Mouse (Mus musculus) common myeloid progenitor, adult 5-6 weeks (primary cell): ENCODE data around the gene Adck1. TPM values are rescaled to one million over a fixed set of nuclear protein-coding genes. Genes with fewer than 3 reads are reported as not detected.
A peak's percentile ranks its signal among the peaks of the same experiment; 100 is the strongest.
"Not testable (repeated sequence)": the region's sequence is repeated elsewhere in the genome, so short reads cannot be mapped to it uniquely, and the experiment has no call there.

ENCODE experiments used
- ATAC-seq: replicated peaks from 2 replicates; pipeline ENCODE4 v1.8.0; 2016; ENCODE audit warnings: low read depth, mild to moderate bottlenecking, moderate TSS enrichment, inconsistent platforms; ENCODE audit not compliant: poor library complexity, severe bottlenecking
- total RNA-seq: library from RNA; stranded (forward); fragments of 200-1000, 187-1606 nt; gene quantifications from 2 replicates; pipeline ENCODE4 v1.2.3, GENCODE M21; 2017

Adck1 gene
- 14.0 and 19.0 TPM in 2 replicates for total RNA-seq

- ATAC-seq: peak; percentile 96
Observed at GRCm38 (mm10) chr12:88360441-88361119, at the start of gene Adck1. Gene Adck1 (plus strand): TSS chr12:88360554.

DNA sequence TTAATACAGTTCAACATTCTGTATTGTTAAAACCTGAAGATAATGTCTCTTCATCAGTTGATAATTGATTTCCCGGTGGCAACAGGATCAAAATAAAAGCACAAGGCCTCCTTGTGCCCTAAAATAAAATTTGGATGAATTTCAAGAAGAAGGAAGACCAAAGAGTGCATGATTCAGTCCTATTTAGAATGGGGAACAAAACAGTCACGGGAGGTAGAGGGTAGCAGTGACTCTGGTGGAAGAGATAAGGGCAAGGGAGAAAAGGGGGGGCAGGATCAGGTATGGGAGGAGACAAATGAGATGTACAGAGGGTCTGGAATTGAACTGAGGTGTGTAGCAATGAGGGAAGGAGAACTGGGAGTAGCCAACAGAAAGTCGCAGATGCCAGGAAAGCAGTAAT lies 45.8 kb upstream of the Adck1 start:
- no peak for ATAC-seq

GRCm38 (mm10) chr12:88323926-88324325 lies 36.4 kb upstream of the Adck1 start, which contains the start of gene Gm5039:
Gene Gm5039 (minus strand): TSS chr12:88324026.
- not testable (repeated sequence) for ATAC-seq

DNA sequence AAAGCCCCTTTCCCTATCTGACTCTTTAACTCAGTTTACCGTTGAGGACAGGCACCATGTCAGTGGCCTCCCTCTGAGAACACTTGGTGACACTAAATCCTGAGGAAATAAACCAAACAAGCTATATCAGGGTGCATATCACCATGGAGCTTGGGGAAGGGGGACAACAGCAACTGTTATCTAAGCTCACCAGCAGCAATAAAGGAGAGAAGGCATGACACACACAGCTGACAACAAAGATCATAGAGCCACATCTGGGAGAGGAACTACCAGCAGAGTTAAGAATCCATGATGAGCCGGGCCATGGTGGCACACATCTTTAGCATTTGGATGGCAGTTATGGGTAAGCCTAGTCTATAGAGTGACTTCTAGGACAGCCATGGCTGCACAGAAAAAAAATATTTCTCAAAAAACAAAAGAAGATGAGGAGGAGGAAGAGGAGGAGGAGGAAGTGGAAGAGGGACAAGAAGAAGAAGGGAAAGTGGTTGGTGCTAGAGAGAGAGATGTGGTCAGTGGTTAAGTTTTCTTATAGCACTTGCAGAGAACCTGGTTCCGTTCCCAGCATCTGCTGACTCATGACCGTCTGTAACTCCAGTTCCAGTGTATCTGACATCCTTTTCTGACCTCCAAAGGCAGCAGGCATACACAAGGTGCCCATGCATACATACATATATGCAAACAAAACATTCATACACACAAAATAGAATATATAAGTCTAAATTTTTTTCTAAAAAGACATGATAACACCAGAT lies 23.5 kb upstream of the Adck1 start:
- peak; percentile 83 for ATAC-seq

GRCm38 (mm10) chr12:88341286-88341685 lies 19.1 kb upstream of the Adck1 start:
- ATAC-seq: not testable (repeated sequence)

GRCm38 (mm10) chr12:88354182-88354702 lies 6.1 kb upstream of the Adck1 start:
- ATAC-seq: no peak

DNA sequence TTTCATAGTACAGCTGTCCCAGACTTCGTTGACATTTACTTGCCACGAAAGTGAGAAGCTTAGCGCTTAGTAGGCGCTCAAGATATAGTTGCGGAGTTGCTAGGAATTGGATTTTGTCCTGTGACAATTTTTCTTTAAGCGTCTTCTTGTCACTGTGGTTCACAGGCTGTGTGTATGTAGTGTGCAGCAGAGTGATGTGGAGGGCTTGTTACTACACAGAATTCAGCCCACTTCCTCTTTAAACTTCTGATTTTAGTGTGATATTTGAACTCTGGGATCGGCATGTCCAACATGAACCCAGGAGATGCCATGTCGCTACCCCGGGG lies 729 bp downstream of the Adck1 start:
- ATAC-seq: peak; percentile 53

- peak; percentile 26; the same call in 1 of the 2 replicates for ATAC-seq
Observed at GRCm38 (mm10) chr12:88367673-88368072, 7.3 kb downstream of the Adck1 start.

DNA sequence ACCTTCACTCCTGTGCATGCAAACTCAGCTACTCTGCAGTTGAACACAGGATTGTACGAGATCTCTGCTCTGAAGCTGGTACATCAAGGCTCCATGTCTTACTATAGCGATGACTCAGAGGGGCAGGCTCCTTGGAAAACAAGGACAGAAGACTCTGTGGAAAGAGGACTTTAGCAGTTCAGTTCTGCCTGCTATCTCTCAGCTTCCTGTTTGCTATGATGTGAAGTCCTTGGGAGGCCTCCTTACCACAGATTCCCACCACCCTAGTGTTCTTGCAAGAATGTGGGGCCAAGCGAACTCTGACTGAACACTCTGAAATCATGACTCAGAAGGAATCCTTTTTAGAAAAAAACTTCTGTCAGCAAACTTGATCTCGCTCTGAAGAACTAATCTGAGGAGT lies 8.3 kb downstream of the Adck1 start:
- 0 out of 2 replicates have a peak, but pooled peaks have one; percentile 33 for ATAC-seq

DNA sequence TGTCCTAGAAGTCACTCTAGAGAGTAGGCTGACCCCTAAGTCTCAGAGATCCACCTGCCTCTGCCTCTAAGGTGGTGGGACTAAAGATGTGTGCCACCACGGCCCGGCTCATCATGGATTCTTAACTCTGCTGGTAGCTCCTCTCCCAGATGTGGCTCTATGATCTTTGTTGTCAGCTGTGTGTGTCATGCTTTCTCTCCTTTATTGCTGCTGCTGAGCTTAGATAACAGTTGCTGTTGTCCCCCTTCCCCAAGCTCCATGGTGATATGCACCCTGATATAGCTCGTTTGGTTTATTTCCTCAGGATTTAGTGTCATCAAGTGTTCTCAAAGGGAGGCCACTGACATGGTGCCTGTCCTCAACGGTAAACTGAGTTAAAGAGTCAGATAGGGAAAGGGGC lies 9.3 kb downstream of the Adck1 start:
- ATAC-seq: not testable (repeated sequence)

- not testable (repeated sequence) for ATAC-seq
Observed at GRCm38 (mm10) chr12:88370321-88370720, 10.0 kb downstream of the Adck1 start.

- ATAC-seq: no peak
Observed at GRCm38 (mm10) chr12:88372018-88372417, 11.7 kb downstream of the Adck1 start.

GRCm38 (mm10) chr12:88376820-88377219 lies 16.5 kb downstream of the Adck1 start:
- 0 out of 2 replicates have a peak, but pooled peaks have one; percentile 50 for ATAC-seq

- ATAC-seq: no peak
Observed at GRCm38 (mm10) chr12:88378256-88378655, 17.9 kb downstream of the Adck1 start.

DNA sequence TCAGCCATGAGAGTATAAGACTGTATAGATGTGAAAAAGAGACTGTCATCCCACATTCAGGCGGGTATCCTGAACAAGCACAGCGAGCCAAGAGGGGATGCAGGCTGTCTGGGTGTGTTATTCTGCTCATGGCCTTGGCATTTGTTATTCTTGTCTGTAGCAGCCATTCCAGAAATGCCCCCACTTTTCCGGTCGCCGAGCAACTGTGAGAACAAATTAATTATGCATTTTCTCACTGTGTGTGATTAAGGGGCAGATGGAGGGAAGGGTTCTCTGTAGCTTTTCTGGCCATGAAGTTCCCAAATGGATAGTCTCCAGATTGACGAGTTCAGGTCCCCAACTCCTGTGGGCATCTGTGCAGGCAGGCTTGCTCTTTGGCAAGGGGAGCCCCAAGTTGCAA lies 28.5 kb downstream of the Adck1 start:
- ATAC-seq: no peak

DNA sequence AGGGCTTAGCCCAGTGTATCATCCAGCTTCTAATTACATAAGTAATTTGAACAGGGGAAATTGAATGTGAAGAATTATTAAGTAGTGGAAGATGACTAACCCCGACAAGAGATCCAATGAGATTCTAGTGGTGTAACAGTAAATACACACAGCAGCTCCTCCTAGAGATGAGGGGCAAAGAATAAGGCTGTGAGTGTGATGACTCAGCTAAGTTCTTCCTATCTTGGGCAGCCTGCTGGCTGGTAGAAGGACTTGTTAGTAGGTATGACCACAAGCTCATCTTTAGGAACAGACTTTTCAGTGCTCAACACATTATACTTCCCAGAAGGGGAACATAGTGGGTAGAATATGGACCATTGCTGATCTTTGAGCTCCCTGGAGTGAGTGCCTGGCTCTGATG lies 38.3 kb downstream of the Adck1 start:
- peak; percentile 45 for ATAC-seq

DNA sequence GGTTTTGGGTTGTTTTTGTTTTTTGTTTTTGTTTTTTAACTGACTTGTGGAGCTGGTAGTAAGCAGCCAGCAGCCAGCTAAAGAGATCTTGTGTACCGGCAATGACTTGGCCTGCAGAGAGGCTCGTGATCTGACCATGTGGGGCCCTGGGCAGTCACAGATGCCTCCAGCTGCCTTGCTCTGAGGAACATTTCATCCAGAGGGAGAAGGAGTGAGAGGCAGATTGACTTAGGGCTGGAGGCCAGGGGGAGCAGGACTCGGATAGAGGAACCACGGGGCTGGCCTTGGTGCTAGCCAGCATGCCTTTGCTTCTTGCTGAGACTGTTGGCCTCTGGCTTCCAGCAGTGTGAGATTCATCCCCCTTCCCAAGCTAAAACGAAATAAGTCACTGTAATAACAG lies 43.2 kb downstream of the Adck1 start:
- no peak for ATAC-seq

GRCm38 (mm10) chr12:88405113-88405512 lies 44.8 kb downstream of the Adck1 start:
- peak; percentile 80 for ATAC-seq

DNA sequence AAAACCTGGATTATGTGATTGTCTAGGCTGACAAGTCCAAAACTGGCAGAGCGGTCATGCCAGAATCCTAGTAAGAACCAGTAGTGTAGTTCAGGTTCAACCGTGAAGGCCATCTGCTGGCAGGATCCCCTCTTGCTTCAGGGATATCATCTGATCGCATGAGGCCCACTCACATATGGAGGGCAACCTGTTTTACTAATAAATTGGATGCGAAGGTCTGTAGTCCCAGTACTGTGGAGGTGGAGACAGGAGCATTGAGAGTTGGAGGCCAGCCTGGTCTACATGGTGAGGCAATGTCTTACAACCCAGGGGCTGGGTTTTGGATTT lies 47.6 kb downstream of the Adck1 start:
- peak; percentile 51 for ATAC-seq

GRCm38 (mm10) chr12:88408323-88409047 lies 48.1 kb downstream of the Adck1 start:
- no peak for ATAC-seq

DNA sequence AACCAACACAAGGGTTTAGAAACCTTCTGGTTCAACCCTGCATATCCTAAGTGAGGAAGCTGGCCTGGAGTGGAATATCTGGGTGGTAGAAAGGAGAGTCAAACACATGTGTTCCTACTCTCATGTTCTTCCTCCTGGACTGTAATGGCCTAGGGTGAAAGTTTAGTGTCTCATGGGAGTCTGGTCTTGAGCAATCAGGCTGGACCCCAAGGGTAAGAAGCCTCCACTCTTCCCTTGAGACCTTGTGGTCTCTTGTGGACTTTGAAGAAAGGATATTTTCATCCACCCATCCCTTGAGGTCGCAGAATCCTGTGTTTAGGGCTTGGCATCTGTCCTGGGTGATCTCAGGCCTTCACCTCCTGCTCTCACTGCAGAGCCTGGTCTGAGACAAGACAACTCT lies 52.9 kb downstream of the Adck1 start:
- no peak for ATAC-seq
